Mouse (Mus musculus) neural tube, embryonic 11.5 days (tissue): ENCODE results near the gene Gm15114. TPM values are rescaled to one million over a fixed set of nuclear protein-coding genes. Genes with fewer than 3 reads are reported as not detected.
"Not testable (repeated sequence)": the region's sequence is repeated elsewhere in the genome, so short reads cannot be mapped to it uniquely, and the experiment has no call there.

ENCODE experiments used
- ATAC-seq: fragments of 200-750 bp; cut with Nextera tagmentation; 2 replicates; pipeline ENCODE4 v1.8.0; 2017; ENCODE audit warnings: moderate number of reproducible peaks, mild to moderate bottlenecking, moderate TSS enrichment, moderate library complexity; ENCODE audit not compliant: insufficient read depth, low FRiP score, low TSS enrichment
- DNase-seq: peaks from one replicate; pipeline ENCODE4 v3.0.0-alpha.2; 2015; ENCODE audit warnings: low spot score
- H3K27ac ChIP-seq: fragments of 300-500 bp; sonication (generic); 2 replicates; pipeline ENCODE4 v1.5.1; 2014; ENCODE audit warnings: low read depth, mild to moderate bottlenecking, low read length
- H3K27me3 ChIP-seq: fragments of 300-500 bp; sonication (generic); 2 replicates; pipeline ENCODE4 v1.6.1; 2014; ENCODE audit warnings: mild to moderate bottlenecking, low read length, mixed read lengths; ENCODE audit not compliant: control insufficient read depth, insufficient read depth
- H3K36me3 ChIP-seq: fragments of 300-500 bp; sonication (generic); 2 replicates; pipeline ENCODE4 v1.6.1; 2014; ENCODE audit warnings: mild to moderate bottlenecking, low read length, moderate library complexity, mixed read lengths; ENCODE audit not compliant: control insufficient read depth, insufficient read depth
- H3K4me1 ChIP-seq: fragments of 300-500 bp; sonication (generic); 2 replicates; pipeline ENCODE4 v1.6.1; 2014; ENCODE audit warnings: low read length, mixed read lengths; ENCODE audit not compliant: control insufficient read depth, insufficient read depth
- H3K4me2 ChIP-seq: fragments of 300-500 bp; sonication (generic); 2 replicates; pipeline ENCODE4 v1.6.1; 2014; ENCODE audit warnings: low read depth, mild to moderate bottlenecking, moderate library complexity
- H3K4me3 ChIP-seq: fragments of 300-500 bp; sonication (generic); 2 replicates; pipeline ENCODE4 v1.5.1; 2014; ENCODE audit warnings: low read depth, low read length
- H3K9ac ChIP-seq: fragments of 300-500 bp; sonication (generic); 2 replicates; pipeline ENCODE4 v1.6.1; 2014; ENCODE audit warnings: mild to moderate bottlenecking, low read length
- H3K9me3 ChIP-seq: fragments of 300-500 bp; sonication (generic); 2 replicates; pipeline ENCODE4 v1.6.1; 2016; ENCODE audit warnings: low read length; ENCODE audit not compliant: control insufficient read depth
- WGBS: fragments of 180-500 bp; shearing (Covaris S2); extraction: QIAGEN DNeasy Blood & Tissue Kit; methylation state at CpG from one replicate; pipeline ENCODE4 v1.1.7; 2014; 5-methylcytosine and 5-hydroxymethylcytosine counted together
- polyA plus RNA-seq: library from polyadenylated mRNA; unstranded; fragments of >200 nt; fragmentation: Nextera tagmentation; extraction: Ambion mirVana; gene quantifications from 2 replicates; pipeline ENCODE4 v1.2.1, GENCODE M21; 2014

The Gm15114 gene
- not detected in 2 replicates for polyA plus RNA-seq

DNA sequence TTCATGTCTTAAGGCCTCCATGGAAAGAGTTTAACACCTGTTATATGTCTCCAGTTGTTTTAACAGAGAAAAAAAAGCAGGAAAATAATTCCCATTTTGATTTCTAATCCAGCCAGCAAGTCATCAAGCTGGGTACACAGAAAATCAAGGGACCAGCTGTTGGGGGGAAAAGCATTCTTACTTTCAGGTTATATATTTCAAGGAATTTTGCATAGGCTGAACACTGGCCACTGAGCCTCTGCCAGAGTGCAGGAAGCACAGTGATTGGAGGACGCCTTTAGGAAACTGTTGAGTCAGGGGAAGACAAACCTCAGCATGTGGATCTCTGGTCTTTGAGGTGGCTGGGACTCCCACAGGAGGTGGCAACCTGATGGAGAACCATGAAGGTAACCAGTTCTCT is at the start of gene Gm15114:
Gene Gm15114 (plus strand): TSS at position 301 of the 400 bp plus-strand sequence.
- not testable (repeated sequence) for ATAC-seq, H3K36me3 ChIP-seq
- WGBS, result no CpG with 5 or more reads among the region's 1 CpGs

More for the DNA sequence above, at the start of gene Gm15114:
- DNase-seq, H3K27ac ChIP-seq, H3K4me3 ChIP-seq, H3K27me3 ChIP-seq, H3K9me3 ChIP-seq, H3K9ac ChIP-seq, H3K4me2 ChIP-seq, H3K4me1 ChIP-seq: not testable (repeated sequence)

Other genes starting within 250 kb of the Gm15114 start
- gene Gm8334, start 126.2 kb downstream of the Gm15114 start, polyA plus RNA-seq, result not detected in 2 replicates
- not detected in 2 replicates for gene Gm15127, start 174.6 kb downstream of the Gm15114 start, polyA plus RNA-seq